Mouse (Mus musculus) stomach, embryonic 14.5 days (tissue): ENCODE measurements around the gene Ehbp1l1. TPM values are rescaled to one million over a fixed set of nuclear protein-coding genes. Genes with fewer than 3 reads are reported as not detected.
A peak's percentile ranks its signal among the peaks of the same experiment; 100 is the strongest.

Experiments
- ATAC-seq: fragments of 200-750 bp; cut with Nextera tagmentation; 2 replicates; pipeline ENCODE4 v1.8.0; 2017; ENCODE audit warnings: low read depth, moderate TSS enrichment; ENCODE audit not compliant: insufficient number of reproducible peaks, insufficient read depth, low FRiP score
- H3K27ac ChIP-seq: fragments of 300-500 bp; sonication (generic); 2 replicates; pipeline ENCODE4 v1.5.1; 2014; ENCODE audit warnings: mild to moderate bottlenecking, low read length, moderate library complexity, mixed read lengths
- H3K27me3 ChIP-seq: fragments of 300-500 bp; sonication (generic); 2 replicates; pipeline ENCODE4 v1.6.1; 2014; ENCODE audit warnings: low read length, control low read depth, mixed read lengths; ENCODE audit not compliant: control insufficient read depth, insufficient read depth
- H3K36me3 ChIP-seq: fragments of 300-500 bp; sonication (generic); 2 replicates; pipeline ENCODE4 v1.6.1; 2014; ENCODE audit warnings: mild to moderate bottlenecking, control low read depth, low read length, moderate library complexity, mixed read lengths; ENCODE audit not compliant: control insufficient read depth, insufficient read depth
- H3K4me1 ChIP-seq: fragments of 300-500 bp; sonication (generic); 2 replicates; pipeline ENCODE4 v1.6.1; 2014; ENCODE audit warnings: low read length, control low read depth, mixed read lengths; ENCODE audit not compliant: control insufficient read depth, insufficient read depth
- H3K4me2 ChIP-seq: fragments of 300-500 bp; sonication (generic); replicated peaks from 2 replicates; pipeline ENCODE4 v1.6.1; 2014; ENCODE audit warnings: low read depth, low read length, control low read depth
- H3K4me3 ChIP-seq: fragments of 300-500 bp; sonication (generic); 2 replicates; pipeline ENCODE4 v1.5.1; 2014; ENCODE audit warnings: low read depth, low read length, control low read depth
- H3K9ac ChIP-seq: fragments of 300-500 bp; sonication (generic); replicated peaks from 2 replicates; pipeline ENCODE4 v1.6.1; 2014; ENCODE audit warnings: low read depth, mild to moderate bottlenecking, control low read depth, low read length, moderate library complexity, mixed read lengths
- H3K9me3 ChIP-seq: fragments of 300-500 bp; sonication (generic); 2 replicates; pipeline ENCODE4 v1.6.1; 2016; ENCODE audit warnings: low read depth, low read length, control low read depth; ENCODE audit not compliant: control insufficient read depth
- WGBS: fragments of 180-500 bp; shearing (Covaris S2); extraction: QIAGEN DNeasy Blood & Tissue Kit; methylation state at CpG from one replicate; pipeline ENCODE4 v1.1.7; 2014; 5-methylcytosine and 5-hydroxymethylcytosine counted together
- polyA plus RNA-seq: library from polyadenylated mRNA; unstranded; fragments of >200 nt; fragmentation: Nextera tagmentation; extraction: Ambion mirVana; gene quantifications from 2 replicates; pipeline ENCODE4 v1.2.1, GENCODE M21; 2014

The Ehbp1l1 gene
- polyA plus RNA-seq, 1 experiment from 2014 or later: 36.7 TPM

DNA sequence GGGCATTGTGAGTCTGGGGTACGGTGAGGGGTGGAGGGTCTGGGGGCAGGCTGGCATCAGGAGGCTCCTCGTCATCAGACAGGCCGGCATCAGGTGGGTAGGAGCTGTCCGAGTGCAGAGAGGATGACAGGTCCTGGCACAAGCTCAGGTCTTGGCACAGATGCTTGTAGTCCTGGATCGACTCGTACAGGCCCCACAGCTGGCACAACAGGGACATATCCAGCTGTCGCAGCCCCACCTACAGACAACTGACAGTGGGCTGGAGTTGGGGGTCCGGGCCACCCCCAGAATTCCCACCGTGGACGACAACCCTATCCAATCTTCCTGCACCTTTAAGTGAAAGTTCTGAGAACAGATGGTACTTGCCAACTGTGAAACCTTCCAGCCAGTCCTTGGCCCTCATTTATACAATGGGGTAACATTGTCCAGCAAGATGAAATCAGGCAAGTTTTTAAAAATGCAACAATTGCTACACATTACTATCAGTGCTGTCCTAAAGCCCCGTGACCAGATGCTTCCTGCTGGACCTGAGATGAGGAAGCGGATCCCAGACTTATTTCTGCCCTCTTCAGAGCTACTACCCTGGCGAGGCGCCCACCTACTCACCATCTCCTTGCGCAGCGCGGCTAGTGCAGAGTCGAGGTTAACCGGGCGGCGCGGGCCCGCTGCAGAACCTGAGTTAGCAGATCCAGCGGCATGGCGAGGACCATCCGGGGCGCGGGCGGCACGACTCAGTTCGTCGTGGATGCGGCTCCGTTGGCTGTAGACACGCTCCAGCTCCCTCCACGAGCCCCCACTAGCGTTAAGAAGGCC lies 2.7 kb upstream of the Ehbp1l1 start:
- peak overlapping the region; percentile 91 for H3K9ac ChIP-seq
- H3K4me2 ChIP-seq: peak overlapping the region; percentile 96
- 0 out of 2 replicates have a peak, but pooled peaks have one; percentile 1 for ATAC-seq
- 8% methylated on average over 37 of the region's 37 CpGs for WGBS
- peaks cover 3% of the 10 kb centered on the region; the same call in 1 of the 2 replicates for H3K36me3 ChIP-seq
- H3K4me3 ChIP-seq: peak overlapping the region; percentile 73
- H3K4me1 ChIP-seq: peaks cover 45% of the 10 kb centered on the region
- H3K27ac ChIP-seq: peak overlapping the region; percentile 82
- H3K27me3 ChIP-seq: no peaks in the 10 kb centered on the region
- no peaks in the 10 kb centered on the region for H3K9me3 ChIP-seq

- Histone ChIP-seq H3K9ac (peak overlapping the region; percentile 91; the same call in 1 of the 2 replicates), H3K9me3 (no peaks in the 10 kb centered on the region), H3K4me3 (peak overlapping the region; percentile 73), H3K4me2 (peak overlapping the region; percentile 96), H3K27me3 (no peaks in the 10 kb centered on the region), H3K4me1 (peaks cover 48% of the 10 kb centered on the region), H3K36me3 (peaks cover 6% of the 10 kb centered on the region; the same call in 1 of the 2 replicates), H3K27ac (peak overlapping the region; percentile 48; the same call in 1 of the 2 replicates)
- WGBS: 2% methylated on average over 14 of the region's 14 CpGs
- ATAC-seq: no peak
Observed at GRCm38 (mm10) chr19:5727701-5728100, 1.6 kb upstream of the Ehbp1l1 start.

- 72% methylated on average over 15 of the region's 15 CpGs for WGBS
- Histone ChIP-seq H3K27ac (peak overlapping the region; percentile 48; the same call in 1 of the 2 replicates), H3K27me3 (no peaks in the 10 kb centered on the region), H3K9me3 (no peaks in the 10 kb centered on the region), H3K36me3 (peaks cover 11% of the 10 kb centered on the region; the same call in 1 of the 2 replicates), H3K4me2 (peak overlapping the region; percentile 96), H3K4me3 (peak overlapping the region; percentile 73), H3K9ac (0 out of 2 replicates have a peak overlapping the region, but pooled peaks have one; percentile 91), H3K4me1 (peaks cover 48% of the 10 kb centered on the region)
- no peak for ATAC-seq
Observed at GRCm38 (mm10) chr19:5726961-5727578, 953 bp upstream of the Ehbp1l1 start.

DNA sequence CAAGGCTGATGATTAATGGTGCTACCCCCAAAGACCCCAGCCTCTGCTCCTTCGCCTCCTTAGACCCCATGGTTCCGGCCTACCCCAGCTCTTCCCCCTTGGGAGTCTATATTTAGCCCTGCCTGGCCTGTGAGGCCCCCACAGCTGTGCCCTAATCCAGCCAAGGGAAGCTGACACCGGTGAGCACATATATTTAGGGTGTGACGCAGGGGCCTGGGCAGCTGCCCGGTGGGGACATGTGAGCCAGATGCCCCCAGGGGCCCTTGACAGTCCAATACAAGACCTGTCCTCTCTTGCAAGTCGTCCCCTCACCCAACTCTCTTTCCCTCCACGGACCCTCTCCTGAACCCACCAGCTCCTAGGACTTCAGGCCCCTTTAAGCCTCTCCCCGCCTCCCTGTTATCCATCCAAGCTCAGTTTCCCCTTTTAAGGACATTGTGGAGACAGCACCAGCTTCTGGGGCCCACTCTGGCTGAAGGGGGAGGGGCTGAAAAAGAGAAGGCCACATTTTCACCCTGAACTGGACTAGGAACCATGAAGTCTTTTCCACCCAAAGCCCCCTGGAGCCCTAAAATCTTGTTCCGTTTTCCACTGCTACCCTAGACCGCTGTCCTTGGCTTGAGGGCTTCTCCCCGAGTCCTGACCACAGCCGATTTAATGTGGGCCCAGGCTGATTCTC lies 949 bp downstream of the Ehbp1l1 start:
- Histone ChIP-seq H3K27ac (peak overlapping the region; percentile 73), H3K27me3 (no peaks in the 10 kb centered on the region), H3K4me1 (peaks cover 40% of the 10 kb centered on the region), H3K9ac (peak overlapping the region; percentile 77), H3K4me2 (peak overlapping the region; percentile 96), H3K9me3 (no peaks in the 10 kb centered on the region), H3K36me3 (peaks cover 25% of the 10 kb centered on the region), H3K4me3 (peak overlapping the region; percentile 50)
- 57% methylated on average over 12 of the region's 12 CpGs for WGBS
- no peak for ATAC-seq

GRCm38 (mm10) chr19:5724549-5724941 lies 1.6 kb downstream of the Ehbp1l1 start:
- Histone ChIP-seq H3K4me2 (peak overlapping the region; percentile 96), H3K27me3 (no peaks in the 10 kb centered on the region), H3K9me3 (no peaks in the 10 kb centered on the region), H3K9ac (peak overlapping the region; percentile 77), H3K27ac (peak overlapping the region; percentile 73), H3K4me1 (peaks cover 35% of the 10 kb centered on the region), H3K36me3 (peaks cover 31% of the 10 kb centered on the region), H3K4me3 (peak overlapping the region; percentile 50)
- WGBS: 63% methylated on average over 7 of the region's 7 CpGs
- no peak; the same call in 1 of the 2 replicates for ATAC-seq

GRCm38 (mm10) chr19:5723934-5724548 lies 2.1 kb downstream of the Ehbp1l1 start:
- 62% methylated on average over 4 of the region's 4 CpGs for WGBS
- Histone ChIP-seq H3K27ac (peak overlapping the region; percentile 48; the same call in 1 of the 2 replicates), H3K4me3 (peak overlapping the region; percentile 50; the same call in 1 of the 2 replicates), H3K27me3 (no peaks in the 10 kb centered on the region), H3K9ac (no peak overlapping the region), H3K9me3 (no peaks in the 10 kb centered on the region), H3K36me3 (peaks cover 35% of the 10 kb centered on the region), H3K4me2 (peak overlapping the region; percentile 96), H3K4me1 (peaks cover 35% of the 10 kb centered on the region)
- no peak for ATAC-seq

DNA sequence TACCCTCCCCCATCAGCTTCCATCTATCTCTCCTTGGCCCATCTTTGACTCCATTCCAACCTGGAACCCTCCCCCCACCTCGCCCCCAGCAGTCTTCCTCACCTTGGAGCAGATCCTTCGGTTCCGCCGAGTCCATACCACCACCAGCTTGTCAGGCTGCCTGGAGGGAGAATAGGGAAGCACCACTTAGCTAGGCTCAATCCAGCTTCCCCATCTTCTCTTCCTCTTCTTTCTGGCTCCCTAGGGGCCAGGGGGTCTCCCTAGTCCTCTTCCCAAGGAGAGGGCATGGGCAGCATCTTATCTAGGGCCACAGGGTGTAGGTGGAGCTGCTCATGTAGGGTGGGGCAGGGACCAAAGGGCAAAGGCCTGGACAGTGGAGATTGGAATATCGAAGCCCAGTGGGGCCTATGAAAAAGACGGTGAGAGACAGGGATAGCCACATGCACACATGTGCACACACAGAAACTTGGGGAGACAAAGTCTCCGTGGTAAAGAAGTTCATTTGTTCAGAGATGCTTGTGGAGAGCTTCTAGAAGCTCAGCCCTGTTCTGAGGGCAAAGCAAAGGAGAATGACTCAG lies 3.2 kb downstream of the Ehbp1l1 start:
- no peak for ATAC-seq
- Histone ChIP-seq H3K27me3 (no peaks in the 10 kb centered on the region), H3K4me2 (no peak overlapping the region), H3K27ac (no peak overlapping the region), H3K4me3 (no peak overlapping the region), H3K4me1 (peaks cover 26% of the 10 kb centered on the region), H3K9ac (no peak overlapping the region), H3K36me3 (peaks cover 43% of the 10 kb centered on the region), H3K9me3 (no peaks in the 10 kb centered on the region)
- WGBS: 93% methylated on average over 7 of the region's 7 CpGs
